Mouse (Mus musculus): ENCODE results near the gene Zgpat.

The Zgpat gene

DNA sequence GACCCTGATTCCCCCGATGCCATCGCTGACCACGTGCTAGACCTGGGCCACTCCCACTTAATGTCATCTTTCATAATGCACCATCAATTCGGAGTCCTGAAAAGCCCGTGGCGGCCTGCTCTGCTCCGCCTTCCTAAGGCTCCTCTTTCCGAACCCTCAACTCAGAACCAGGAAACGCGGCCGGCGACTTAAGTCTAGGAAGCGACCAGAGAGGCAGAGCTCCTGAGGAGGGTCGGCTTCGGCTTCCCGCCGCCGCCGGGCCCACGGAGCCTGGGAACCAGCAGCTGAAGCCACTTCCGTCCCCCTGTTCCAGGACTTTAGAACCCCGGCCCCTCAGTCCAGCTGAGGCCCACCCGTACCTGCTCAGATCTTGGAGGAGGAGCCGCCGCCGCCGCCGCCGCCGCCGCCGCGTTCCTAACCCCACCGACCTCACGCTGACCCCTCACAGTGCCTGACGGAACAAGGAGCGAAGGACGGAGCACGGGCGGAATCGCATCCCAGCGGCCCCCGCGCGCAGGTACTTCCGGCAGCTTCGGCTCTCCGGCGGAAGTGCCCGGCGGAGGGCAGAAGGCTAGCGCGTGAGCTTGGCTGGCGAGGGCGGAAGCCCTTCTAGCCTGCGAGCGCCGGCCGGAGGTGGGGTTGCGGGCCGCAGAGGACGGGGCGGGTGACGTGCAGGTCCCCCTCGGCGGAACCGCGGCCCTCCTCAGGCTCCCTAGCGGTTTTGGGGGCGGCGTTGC is at the start of gene Zgpat, which contains the start of gene Arfrp1:
Zgpat (plus strand) TSS at position 69 of the 737 bp plus-strand sequence.
Arfrp1 (minus strand) TSS at position 545 of the 737 bp plus-strand sequence.
- DNase-seq = peak; percentile 94

DNA sequence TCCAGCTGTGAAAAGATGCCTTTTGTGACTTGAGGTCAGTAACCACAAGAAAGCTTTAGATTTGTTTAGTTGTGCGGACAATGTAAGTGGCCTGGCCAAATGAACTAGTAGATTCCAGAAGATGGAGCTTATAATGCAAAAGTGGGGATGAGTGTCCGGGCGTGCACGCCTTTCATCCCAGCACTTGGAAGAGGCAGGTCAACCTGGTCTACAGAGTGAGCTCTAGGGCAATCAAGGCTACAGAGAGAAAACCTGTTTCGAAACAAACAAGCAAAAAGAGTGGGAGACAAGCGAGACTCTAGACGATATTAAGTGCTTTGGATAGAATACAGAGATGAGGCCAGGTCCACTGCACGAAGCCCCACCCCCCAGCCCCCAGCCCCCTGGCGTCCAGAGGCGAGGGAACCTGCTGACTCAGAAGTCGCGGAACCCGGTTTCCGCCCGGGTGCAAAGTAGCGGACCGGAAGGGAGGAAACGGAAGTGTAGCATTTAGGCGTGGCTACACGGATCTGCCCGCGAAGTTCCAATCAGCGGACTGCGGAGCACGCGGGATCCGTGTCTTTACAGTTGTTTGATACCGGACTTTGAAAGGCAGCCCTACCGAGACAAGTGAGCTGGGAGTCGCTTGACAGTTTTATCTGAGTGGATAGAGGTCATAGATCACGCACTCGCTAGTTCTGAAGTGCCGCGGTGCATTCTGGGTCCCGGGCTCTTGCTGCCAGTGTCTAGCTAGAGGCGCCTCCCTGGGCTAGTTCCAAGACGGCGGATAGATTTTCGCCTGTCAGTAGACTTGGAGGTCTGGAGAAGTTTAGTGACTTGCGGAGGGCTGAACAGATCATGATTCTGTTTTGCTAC is 45.3 kb upstream of the Zgpat start, which contains the start of gene Rtel1:
Rtel1 (plus strand) TSS at position 492 of the 855 bp plus-strand sequence.
- peak; percentile 86 for DNase-seq

DNA sequence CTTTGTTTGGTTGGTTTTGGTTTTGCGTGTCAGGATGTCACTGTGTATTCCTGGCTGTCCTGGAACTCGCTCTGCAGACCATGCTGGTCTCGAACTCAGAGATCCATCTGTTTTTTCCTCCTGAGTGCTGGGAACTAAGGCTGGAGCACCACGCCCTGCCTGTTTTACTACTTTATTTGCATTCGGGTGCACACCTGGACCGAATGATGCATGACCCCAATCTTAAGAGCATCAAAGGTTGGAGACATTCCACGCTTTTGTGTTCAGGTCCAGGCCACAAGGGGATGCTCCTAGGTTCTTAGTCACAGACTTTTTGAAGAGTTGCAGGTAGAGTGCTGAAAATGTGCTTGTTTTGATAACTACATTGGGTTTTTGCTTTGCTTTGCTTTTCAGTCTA is 44.6 kb upstream of the Zgpat start:
- no peak for DNase-seq

DNA sequence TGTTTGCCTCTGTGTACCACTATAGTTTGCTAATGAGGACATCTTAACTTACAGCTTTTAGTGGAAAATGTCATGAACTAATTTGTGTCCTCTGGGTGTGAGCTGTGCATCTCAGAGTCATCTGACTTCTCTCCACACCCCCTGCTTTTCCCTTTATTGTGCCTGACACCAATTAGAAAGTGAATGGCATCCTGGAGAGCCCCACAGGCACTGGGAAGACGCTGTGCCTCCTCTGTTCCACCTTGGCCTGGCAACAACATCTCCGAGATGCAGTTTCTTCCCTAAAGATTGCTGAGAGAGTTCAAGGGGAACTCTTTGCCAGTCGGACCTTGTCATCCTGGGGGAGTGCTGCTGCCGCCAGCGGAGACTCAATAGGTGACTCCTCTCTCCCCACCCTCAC is 42.6 kb upstream of the Zgpat start:
- DNase-seq = no peak

DNA sequence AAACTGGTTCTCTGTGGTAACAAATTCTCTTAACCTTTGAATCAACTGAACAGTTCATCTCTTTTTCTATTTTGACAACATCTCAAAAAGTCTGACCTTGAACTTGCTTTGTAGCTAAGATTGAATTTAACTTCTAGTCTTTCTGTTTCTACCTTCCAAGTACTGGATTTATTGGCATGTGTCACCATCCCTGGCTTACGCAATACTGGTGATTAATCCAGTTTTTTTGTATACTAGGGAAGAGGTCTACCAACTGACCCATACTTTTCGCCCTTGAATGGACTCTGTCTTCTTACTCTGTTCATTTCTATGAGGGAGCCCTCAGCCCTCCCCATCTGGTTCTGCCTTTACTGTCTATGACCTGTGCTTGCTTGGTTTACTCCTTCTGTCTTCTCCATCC is 38.6 kb upstream of the Zgpat start:
- DNase-seq = no peak

DNA sequence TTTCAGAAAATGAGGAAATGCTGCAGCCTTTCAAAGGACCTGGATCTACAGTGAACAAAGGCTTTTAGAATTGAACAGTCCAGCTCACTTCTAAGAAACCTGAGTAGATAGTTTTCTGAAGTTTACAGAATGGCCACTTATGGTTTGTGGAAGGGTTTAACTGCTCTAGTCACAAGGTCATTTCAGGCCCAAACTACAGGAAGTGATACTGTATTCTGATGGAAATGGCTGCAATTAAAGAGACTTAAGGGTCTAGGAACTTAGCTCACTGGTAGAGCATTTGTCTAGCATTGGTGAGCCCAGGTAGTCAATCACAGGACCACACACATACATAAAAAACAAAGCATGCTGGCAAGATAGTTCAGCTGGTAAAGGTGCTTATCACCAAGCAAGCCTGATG is 32.2 kb upstream of the Zgpat start:
- DNase-seq = no peak

DNA sequence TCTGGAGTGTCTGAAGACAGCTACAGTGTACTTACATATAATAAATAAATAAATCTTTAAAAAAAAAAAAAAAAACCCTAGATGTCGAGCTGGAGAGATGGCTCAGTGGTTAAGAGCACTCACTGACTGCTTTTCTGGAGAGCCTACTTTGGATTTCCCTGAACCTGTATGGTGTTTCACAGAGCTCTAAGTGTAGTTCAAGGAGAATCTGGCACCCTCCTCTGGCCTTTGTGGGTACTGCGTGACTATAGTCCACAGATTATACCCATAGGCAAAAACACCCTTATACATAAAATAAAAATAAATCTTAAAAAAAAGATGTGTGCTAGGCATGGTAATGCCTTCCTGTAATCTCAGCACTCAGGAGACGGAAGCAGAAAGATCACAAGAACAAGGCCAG is 30.7 kb upstream of the Zgpat start:
- DNase-seq = peak; percentile 73

DNA sequence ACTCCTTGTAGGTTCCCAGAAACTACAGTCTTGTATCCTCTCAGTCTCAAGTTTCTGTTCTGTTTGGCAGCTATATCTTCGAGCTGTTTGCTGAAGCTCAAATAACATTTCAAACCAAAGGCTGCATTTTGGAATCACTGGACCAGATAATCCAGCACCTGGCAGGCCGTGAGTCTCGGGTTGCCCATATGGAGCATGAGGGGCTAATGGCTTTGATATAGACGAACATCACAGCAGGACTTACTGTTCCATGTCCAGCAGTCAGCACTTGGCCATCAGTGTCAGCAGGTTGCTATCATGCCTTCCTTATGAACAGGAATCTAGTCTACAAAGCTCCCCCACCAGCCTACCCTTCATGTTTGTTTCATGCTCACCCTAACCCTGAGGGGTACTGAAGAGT is 24.3 kb upstream of the Zgpat start:
- no peak for DNase-seq

DNA sequence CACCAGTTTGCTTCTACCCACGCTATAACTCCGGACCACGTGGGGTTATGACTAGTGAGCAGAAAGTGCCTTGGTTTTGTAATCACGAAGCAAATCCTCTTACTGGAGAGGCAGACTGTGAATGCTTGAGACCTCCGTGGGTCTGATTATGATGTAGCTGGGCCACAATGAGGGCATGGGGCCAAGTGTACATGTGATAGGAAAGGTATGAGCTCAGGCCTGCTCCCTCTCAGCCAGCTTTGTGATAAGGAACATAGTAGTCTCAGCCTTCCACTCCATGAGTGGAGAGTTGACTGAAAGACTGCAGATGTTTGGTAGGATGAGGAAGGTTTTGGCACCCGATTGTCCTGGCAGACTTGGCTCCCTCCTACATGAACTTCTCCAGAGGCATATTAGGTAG is 22.0 kb upstream of the Zgpat start:
- no peak for DNase-seq

DNA sequence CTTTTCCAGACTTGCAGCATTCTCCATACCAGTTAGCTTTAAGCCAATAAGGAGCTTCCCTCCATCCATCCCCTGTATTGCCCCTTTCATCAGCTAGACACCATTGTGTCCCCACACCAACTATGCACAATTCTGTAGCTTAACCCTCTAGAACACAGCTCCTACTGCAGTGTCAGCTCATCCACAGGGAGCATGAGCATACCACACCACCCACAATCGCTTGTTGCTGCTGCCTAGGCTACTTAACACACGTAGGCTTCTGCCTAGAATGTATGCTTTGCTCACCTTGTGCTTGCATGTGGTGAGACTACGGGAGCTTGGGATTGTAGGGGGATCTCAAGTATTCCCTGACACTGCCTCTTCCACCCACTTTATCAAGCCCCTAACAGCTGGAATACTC is 7.9 kb upstream of the Zgpat start:
- DNase-seq = no peak

DNA sequence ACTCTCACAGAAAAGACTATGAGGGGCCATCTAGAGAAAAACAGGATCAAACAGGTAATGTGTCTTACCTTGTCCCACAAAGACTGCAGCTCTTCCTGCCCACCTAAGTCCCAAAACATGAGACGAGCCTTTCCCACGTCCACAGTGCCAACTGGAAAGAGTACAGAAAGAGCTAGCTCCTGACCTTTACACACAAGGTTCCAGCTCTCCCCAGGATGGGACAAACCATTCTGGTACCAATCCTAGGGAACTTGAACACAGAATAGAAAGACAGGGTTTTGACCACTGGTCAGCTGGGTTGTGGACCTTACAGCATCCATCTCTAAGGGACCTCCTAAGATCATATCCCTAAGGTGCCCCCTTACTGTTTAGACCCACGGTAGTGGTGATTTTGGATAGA is 782 bp upstream of the Zgpat start:
- no peak for DNase-seq

DNA sequence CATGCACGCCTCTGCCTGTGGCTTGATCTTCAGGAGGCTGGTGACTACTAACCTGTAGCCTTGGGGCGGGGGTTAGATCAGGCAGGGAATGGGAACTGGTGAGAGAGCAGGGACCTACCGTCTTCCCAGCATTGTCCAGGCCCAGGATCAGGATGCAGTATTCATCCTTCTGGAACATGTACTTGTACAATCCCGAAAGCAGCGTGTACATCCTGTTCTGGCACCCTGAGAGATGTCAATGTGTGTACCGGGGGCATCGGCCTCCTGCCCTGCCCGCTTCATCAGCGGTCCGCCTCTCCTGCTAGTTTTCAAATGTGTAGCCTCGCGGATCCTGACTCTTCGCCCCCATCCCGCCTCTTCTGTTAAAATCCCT is 255 bp upstream of the Zgpat start:
- no peak for DNase-seq

DNA sequence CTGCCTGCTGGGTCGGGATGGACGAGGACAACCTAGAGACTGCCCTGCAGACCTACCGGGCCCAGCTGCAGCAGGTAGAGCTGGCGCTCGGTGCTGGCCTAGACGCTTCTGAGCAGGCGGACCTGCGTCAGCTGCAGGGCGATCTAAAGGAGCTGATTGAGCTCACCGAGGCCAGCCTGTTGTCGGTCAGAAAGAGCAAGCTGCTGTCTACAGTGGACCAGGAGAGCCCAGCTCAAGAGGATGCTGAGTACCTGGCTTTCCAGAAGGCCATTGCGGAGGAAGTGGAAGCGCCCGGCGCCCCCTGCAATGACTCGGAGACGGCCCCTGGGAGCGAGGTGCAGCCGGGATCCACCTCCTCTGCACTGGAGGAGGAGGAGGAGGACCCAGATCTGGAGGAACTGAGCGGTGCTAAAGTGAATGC is 937 bp downstream of the Zgpat start:
- no peak for DNase-seq

DNA sequence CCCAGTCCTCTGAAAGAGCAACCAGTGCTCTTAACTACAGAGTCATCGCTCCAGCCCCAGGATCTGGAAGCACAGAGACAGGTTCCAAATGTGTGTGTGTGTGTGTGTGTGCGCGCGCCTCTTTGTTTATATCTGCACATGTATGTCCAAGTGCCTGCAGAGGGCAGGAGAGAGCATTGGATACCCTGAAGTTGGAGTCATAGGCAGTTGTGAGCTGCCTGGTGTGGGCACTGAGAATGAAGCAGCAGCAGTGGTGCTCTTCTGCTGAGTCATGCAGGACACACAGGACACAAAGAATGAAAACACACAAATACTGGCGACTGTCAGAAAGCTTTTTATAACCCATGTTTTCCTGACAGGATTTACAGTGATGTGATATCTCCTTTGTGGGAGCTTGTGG is 5.3 kb downstream of the Zgpat start:
- no peak for DNase-seq

DNA sequence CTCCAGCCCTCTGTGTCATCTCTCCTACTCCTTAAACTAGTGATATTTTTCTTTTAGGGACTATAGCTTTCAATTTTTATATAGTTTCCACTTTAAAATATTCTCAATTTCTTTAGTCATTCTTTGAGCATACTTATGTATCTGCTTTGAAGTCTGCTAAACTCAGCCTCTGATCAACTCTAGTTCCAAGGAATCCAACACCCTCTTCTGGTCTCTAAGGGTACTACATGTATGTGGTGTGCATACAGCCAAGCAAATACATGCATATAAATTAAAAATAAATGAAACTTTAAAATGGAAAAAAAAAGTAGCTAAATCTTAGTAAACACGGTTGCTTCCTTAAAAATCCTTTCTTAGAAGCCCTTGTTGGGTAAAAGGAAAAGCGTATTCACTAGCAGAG is 11.1 kb downstream of the Zgpat start:
- no peak for DNase-seq

DNA sequence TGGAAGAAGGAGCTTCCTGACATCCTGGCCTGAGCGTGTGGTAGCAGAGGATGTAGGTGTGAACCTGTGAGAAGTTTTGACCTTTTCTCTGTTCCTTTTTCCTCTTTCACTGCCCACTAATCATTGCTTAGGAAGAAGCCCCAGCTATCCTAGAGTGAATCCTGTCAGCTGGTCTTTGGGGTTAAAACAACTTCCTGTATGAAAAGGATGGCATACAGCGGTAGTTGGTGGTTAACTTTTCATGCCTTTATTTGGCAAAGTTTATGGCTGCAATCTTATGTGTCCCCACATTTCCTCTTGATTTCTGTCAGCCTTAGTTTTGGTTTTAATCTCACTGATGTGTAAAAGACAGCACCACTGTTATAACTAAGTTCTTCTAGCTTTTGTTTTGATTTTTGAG is 12.5 kb downstream of the Zgpat start:
- DNase-seq = no peak

DNA sequence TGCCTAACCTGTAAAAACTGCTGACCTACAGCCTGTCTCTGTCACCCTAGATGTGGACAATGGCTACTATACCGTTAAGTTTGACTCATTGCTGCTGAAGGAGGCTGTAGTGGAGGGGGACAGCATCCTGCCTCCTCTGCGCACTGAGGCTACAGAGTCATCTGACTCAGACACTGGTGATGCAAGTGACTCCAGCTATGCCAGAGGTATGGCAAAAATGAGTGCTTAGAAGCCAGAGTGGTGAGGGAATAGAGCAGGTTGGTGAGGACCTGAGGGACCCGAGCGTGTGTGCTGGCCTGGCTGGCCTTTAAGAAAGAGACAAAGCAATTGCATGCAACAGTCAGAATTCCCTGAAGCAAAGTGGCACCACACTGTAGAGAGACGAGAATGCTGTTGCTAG is 14.0 kb downstream of the Zgpat start:
- no peak for DNase-seq

DNA sequence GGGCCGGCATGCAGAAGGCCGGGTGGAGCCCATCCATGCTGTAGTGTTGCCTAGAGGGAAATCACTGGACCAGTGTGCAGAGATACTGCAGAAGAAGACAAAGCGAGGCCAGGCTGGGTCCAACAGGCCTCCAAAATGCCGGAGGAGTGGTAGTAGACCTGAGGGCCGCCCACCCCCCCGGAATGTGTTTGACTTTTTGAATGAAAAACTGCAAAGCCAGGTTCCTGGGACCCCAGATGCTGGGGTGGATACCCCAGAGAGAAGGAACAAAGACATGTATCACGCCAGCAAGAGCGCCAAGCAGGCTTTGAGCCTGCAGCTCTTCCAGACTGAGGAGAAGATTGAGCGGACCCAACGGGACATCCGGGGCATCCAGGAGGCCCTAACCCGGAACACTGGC is 15.1 kb downstream of the Zgpat start, which contains the start of gene Lime1:
Lime1 (plus strand) TSS at position 301 of the 400 bp plus-strand sequence.
- no peak for DNase-seq

DNA sequence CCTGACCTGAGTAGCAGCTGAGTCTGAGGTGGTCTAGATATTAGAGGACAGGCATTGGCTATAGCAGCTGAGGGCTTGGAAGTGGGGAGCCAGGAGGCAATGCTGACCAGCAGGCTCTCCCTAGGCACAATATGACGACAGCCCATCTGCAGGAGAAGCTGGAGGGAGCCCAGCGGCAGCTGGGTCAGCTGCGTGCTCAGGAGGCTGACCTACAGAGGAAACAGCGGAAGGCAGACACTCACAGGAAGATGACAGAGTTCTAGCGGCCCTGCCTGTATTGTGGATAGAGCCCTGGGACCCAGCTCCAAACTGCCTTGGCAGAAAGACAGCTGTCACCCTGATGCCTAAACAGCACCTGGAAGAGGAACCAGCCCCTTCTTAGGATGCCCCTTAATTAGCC is 15.5 kb downstream of the Zgpat start:
- no peak for DNase-seq

DNA sequence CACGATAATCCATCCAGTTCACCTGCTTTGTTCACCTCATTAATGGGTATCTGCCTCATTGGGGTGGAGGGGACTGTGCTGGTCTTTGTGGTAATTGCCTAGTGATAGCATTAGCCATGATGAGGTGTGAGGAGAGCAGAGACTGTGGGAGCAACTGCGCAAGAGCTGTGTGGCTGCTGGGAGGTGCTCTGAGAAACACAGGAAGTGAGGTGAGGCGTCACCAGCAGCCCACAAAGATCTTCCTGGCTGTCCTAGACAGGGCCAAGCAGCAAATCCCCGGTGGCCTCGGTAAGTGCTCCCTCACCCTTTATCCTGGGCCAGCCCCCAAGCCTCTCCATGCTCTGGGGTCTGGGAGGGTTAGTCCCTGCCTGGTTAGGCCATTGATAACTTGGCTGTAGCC is 16.4 kb downstream of the Zgpat start:
- DNase-seq = no peak

DNA sequence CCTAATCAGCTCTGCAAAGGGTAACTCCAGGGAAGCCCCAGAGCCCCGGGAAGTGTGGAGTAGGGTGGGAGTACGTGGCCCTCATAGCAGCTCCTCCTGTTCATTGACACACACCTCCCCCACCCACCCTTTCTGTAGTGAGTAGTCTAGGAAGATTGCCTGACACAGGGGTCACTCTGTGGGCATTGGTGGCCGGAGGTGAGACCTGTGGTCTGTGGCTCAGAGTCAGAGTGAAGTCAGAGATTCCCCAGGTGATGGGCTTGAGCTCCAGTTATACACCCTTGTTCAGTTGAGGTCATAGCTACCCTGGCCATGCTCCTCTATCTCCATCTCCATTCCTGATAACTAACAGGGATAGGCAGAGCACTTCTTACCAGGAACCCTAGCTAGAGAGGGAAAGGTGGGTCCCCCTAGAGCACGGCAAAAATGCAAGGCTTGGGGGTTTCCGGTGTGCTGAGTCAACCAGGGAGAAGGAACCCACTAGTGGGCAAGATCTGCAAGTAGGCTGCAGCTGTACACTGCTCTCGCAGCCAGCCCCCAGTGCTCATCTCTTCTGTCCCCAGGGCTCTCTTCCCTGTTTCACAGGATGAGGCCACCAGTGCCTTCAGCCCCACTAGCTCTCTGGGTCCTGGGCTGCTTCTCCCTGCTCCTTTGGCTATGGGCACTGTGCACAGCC is 17.0 kb downstream of the Zgpat start:
- no peak for DNase-seq

DNA sequence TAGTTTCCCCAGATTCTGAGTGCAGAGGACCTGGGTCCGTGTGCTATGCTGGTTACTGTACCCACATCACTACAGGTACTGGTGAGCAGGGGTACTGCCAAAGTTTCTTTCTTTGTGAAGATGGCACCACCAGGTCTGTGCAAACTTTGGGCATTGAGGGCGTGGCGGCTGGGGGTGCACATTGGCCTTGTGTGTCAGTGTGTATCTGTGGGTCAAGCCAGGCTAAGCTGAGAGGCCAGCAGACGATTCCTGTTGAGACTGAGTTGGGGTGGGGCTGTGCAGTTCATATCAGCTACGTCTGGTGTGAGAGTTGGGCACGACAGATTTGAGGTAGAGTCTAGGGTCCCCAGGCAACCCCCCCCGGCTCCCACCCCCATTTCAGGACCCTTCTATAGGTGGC is 19.7 kb downstream of the Zgpat start:
- DNase-seq = no peak

DNA sequence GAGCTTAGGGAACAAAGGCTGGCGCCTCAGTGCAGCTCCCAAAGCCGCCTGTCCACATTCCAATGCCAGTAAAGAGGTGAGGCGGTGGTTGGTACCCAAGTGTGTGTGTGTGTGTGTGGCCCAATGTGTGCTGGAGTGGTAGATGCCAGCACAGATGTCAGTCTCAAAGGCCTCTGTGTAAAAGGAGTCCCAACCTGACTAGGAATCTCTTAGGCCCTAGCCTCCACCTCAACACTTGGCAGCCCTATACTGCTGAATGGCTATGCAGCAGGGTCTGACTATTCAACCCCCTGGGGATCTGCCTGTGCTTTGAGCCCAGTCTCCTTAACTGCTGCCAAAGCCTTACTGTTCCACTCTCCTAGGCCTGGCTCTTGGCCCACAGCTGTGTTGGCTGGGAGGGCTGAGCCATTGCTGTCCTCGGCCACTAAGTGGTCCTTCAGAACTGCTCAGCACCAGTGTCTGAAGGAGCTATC is 20.2 kb downstream of the Zgpat start:
- DNase-seq = peak; percentile 34

All from right cerebral cortex, adult 18-20 months (tissue).